Mouse (Mus musculus): ENCODE measurements at regions not wholly inside any gene's neighbourhood (a gene's known extent, or its start where the extent isn't known, plus 50 kb on each side); places are given as distances from the start of the nearest gene placed in this dataset.
A peak's percentile ranks its signal among the peaks of the same experiment; 100 is the strongest.
"Not testable (repeated sequence)": the region's sequence is repeated elsewhere in the genome, so short reads cannot be mapped to it uniquely, and the experiment has no call there.

DNA sequence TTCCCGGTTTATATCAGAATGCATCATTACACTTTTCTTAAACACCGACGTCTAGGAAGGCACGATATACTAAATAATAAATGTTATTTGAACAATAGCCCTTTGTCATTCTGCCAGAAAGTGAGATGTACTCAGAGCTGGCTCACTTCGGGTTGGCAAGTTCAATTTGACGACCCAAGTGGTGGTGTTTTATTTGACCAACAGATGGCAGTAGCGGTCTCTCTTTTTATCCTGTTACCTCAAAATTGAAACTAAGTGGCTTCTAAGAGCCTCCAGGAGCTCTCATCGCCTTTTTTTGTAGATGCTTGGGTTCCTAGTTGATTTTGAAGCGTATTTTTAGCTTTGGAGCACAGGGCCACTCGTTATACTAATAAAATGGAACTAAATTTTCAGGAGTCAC, 66.7 kb upstream of the Chmp2b start:
- no peaks in the 10 kb centered on the region for H3K4me1 ChIP-seq (ENCODE audit: control insufficient read depth, insufficient read depth, low read length)
- no peak overlapping the region for H3K4me3 ChIP-seq (replicated peaks; ENCODE audit: control insufficient read depth, low read depth, low read length)
- TF ChIP-seq POLR2A (IDR thresholded peaks at IDR 0.05; ENCODE audit: borderline replicate concordance, control insufficient read depth, low read depth, low read length): no peak
- TF ChIP-seq CTCF (IDR thresholded peaks at IDR 0.05; ENCODE audit: control insufficient read depth, insufficient read depth, low read length): no peak
- WGBS: 5% methylated on average over 10 of the region's 10 CpGs
- H3K27ac ChIP-seq (ENCODE audit: control insufficient read depth, insufficient read depth, low read depth, low read length, poor library complexity): no peak overlapping the region

DNA sequence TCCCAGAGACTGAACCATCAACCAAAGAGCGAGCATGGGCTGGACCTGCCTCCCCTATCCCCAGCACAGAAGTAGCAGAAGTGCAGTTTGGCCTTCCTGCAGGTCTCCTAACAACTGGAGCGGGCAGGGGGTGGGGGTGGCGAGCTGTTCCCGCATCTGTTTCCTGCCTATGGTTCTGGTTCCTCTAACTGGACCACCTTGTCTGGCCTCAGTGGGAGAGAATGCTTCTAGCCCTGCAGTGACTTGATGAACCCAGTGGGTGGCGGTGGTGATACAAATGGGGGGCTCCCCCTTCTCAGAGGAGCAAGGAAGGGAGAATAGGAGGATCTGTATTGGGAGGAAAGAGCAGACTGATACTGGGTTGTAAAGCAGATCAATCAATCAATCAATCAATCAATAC, 69.2 kb upstream of the Chmp2b start:
- Histone ChIP-seq H3K4me1 (ENCODE audit: control insufficient read depth, insufficient read depth, low read length) (no peaks in the 10 kb centered on the region), H3K4me3 (replicated peaks; ENCODE audit: control insufficient read depth, low read depth, low read length) (no peak overlapping the region), H3K27ac (ENCODE audit: control insufficient read depth, insufficient read depth, low read depth, low read length, poor library complexity) (no peak overlapping the region)
- no peak for TF ChIP-seq POLR2A (IDR thresholded peaks at IDR 0.05; ENCODE audit: borderline replicate concordance, control insufficient read depth, low read depth, low read length)
- no peak for TF ChIP-seq CTCF (IDR thresholded peaks at IDR 0.05; ENCODE audit: control insufficient read depth, insufficient read depth, low read length)
- WGBS: 8% methylated on average over 5 of the region's 5 CpGs

DNA sequence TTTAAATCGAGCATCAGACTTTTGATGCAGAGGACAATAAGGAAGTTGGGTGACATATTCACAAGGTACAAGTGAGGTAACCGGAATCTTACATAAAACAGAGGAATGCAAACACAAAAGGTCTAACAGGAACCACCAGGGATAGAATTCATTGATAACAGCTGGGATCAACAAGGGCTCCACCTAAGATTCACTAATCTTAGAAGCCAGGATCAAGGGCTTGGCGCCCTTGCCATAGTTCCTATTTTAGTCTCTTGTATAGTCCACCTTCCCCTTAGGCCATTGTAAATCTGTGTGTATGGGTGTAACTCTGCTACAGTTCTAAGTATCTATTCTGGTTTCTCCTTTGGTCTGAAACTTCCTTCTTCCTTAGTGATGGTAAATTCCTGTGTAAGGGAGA, 84.2 kb upstream of the Chmp2b start:
- 78% methylated on average over 3 of the region's 3 CpGs for WGBS
- not testable (repeated sequence) for H3K4me3 ChIP-seq (replicated peaks; ENCODE audit: control insufficient read depth, low read depth, low read length); H3K4me1 ChIP-seq (ENCODE audit: control insufficient read depth, insufficient read depth, low read length); H3K27ac ChIP-seq (ENCODE audit: control insufficient read depth, insufficient read depth, low read depth, low read length, poor library complexity)

DNA sequence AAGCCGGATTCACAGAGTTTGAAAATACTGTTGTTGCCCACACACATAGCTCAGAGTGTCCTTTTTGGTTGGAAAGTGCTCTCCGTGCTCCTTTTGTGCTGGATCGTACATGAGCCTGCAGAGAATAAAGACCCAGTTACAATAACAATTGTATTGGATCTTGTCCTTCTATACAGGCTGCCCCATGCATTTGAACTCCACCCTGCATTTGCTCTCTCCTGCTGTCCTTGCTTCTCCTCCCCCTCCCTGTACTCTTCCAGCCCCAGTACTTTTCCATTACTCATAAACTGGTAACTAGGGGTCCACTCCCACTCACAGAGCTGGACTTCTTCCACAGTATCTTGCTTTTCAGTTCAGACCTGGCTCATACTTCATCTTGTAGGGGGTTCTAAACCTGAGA, 86.5 kb upstream of the Chmp2b start:
- H3K4me3 ChIP-seq (replicated peaks; ENCODE audit: control insufficient read depth, low read depth, low read length): no peak overlapping the region
- no peak overlapping the region for H3K27ac ChIP-seq (ENCODE audit: control insufficient read depth, insufficient read depth, low read depth, low read length, poor library complexity)
- TF ChIP-seq POLR2A (IDR thresholded peaks at IDR 0.05; ENCODE audit: borderline replicate concordance, control insufficient read depth, low read depth, low read length) (no peak), CTCF (IDR thresholded peaks at IDR 0.05; ENCODE audit: control insufficient read depth, insufficient read depth, low read length) (no peak)
- H3K4me1 ChIP-seq (ENCODE audit: control insufficient read depth, insufficient read depth, low read length): no peaks in the 10 kb centered on the region
- WGBS: 81% methylated on average over 3 of the region's 3 CpGs

DNA sequence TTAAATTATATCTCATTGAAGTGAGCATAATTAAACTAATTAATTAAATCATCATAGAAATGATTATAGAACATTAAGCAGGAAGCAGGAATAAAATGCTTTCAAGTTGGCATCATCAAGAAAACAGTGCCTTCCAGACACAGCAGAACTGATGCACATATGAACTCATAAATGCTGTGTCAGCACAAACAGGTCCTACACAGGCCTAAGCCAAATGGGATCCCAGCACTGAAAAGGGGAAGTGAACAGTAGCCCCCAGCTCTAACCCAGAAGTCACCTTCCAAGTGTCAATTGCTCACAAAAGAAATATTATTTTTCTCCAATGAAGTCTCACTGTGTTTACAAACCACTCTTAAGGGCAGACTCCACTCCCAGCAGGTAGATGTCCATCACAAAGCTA, 93.0 kb upstream of the Chmp2b start:
- TF ChIP-seq POLR2A (IDR thresholded peaks at IDR 0.05; ENCODE audit: borderline replicate concordance, control insufficient read depth, low read depth, low read length) (no peak), CTCF (IDR thresholded peaks at IDR 0.05; ENCODE audit: control insufficient read depth, insufficient read depth, low read length) (no peak)
- Histone ChIP-seq H3K4me1 (ENCODE audit: control insufficient read depth, insufficient read depth, low read length) (no peaks in the 10 kb centered on the region), H3K27ac (ENCODE audit: control insufficient read depth, insufficient read depth, low read depth, low read length, poor library complexity) (no peak overlapping the region), H3K4me3 (replicated peaks; ENCODE audit: control insufficient read depth, low read depth, low read length) (no peak overlapping the region)

DNA sequence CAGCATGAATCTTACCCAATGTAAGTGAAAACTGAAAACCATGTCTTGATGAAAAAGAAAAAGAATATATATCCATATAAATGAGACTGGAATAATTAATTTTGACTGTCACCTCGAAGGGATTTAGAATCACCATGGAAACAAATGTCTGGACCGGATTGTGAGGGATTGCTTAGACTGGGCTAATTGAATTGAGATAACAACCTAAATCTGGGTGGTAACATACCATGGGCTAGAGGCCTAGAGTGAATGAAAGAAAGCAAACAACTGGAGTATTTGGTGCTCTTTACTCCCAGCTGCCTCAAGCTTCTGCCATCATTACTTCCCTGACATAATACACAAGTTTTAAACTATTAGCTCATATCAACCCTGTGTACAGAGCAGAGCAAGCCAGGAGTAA, 95.3 kb upstream of the Chmp2b start:
- no peaks in the 10 kb centered on the region for H3K4me1 ChIP-seq (ENCODE audit: control insufficient read depth, insufficient read depth, low read length)
- H3K27ac ChIP-seq (ENCODE audit: control insufficient read depth, insufficient read depth, low read depth, low read length, poor library complexity): no peak overlapping the region
- H3K4me3 ChIP-seq (replicated peaks; ENCODE audit: control insufficient read depth, low read depth, low read length): no peak overlapping the region
- TF ChIP-seq POLR2A (IDR thresholded peaks at IDR 0.05; ENCODE audit: borderline replicate concordance, control insufficient read depth, low read depth, low read length) (no peak), CTCF (IDR thresholded peaks at IDR 0.05; ENCODE audit: control insufficient read depth, insufficient read depth, low read length) (no peak)
- WGBS: 76% methylated on average over 2 of the region's 2 CpGs

DNA sequence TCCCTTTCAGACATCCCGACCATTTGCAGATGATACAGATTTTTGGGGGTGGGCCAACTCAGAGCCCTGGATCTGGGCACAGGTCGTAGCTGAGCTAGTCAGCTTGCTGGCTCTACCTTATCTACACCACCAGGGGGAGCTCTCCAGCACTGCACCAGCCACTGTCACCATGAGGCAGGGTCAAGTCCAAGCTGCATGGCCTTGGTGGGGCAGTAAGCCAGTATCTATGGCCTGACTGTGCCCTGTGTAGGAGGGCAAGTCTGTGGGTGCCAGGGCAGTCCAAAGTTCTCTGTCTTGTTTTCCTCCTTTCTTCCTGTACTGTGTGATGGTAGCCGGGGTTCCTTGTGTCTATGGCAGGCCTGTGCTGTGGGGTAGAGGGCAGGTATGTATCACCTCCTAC, 102.3 kb upstream of the Chmp2b start:
- no peak overlapping the region for H3K4me3 ChIP-seq (replicated peaks; ENCODE audit: control insufficient read depth, low read depth, low read length)
- H3K4me1 ChIP-seq (ENCODE audit: control insufficient read depth, insufficient read depth, low read length): no peaks in the 10 kb centered on the region
- WGBS: 55% methylated on average over 3 of the region's 3 CpGs
- no peak overlapping the region for H3K27ac ChIP-seq (ENCODE audit: control insufficient read depth, insufficient read depth, low read depth, low read length, poor library complexity)
- TF ChIP-seq POLR2A (IDR thresholded peaks at IDR 0.05; ENCODE audit: borderline replicate concordance, control insufficient read depth, low read depth, low read length) (no peak), CTCF (IDR thresholded peaks at IDR 0.05; ENCODE audit: control insufficient read depth, insufficient read depth, low read length) (peak; percentile 72)

DNA sequence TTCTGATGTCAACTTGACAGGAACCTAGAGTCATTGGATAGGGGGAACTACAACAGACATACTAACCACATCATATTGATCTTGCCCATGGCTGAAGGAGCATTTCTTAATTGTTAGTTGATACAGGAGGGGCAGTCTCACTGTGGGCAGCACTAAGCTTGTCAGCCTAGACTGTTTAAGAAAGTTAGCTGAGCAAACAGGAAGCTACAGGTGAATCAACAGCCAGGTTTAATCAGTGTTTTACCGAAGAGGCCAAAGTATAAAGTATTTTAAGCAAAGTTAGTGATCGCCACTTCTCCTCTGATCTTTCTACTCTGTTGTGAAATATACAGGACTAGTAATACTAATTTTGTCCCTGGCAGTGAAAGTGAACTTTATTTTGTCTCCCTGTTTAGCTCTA, 109.6 kb upstream of the Chmp2b start:
- WGBS: 73% methylated on average over 2 of the region's 2 CpGs
- H3K27ac ChIP-seq (ENCODE audit: control insufficient read depth, insufficient read depth, low read depth, low read length, poor library complexity): no peak overlapping the region
- no peak overlapping the region for H3K4me3 ChIP-seq (replicated peaks; ENCODE audit: control insufficient read depth, low read depth, low read length)
- H3K4me1 ChIP-seq (ENCODE audit: control insufficient read depth, insufficient read depth, low read length): no peaks in the 10 kb centered on the region
- TF ChIP-seq POLR2A (IDR thresholded peaks at IDR 0.05; ENCODE audit: borderline replicate concordance, control insufficient read depth, low read depth, low read length): no peak
- no peak for TF ChIP-seq CTCF (IDR thresholded peaks at IDR 0.05; ENCODE audit: control insufficient read depth, insufficient read depth, low read length)

DNA sequence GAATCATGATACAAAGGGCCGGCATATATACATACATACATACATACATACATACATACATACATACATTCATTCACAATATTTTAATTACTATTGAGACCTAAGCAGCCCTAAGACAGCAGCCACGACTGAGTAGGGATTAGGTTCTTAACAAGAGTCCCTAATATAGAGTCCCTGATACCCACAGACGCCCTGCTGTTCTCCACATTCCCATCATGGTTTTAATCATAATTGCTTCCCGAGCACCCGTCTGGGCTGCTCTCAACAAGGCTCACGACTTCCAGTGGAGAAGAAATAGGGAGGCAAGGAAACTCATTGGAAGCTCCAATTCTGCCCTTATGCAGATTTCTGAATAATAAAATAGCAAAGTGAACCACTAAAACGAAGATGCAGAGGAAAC, 120.6 kb upstream of the Chmp2b start:
- TF ChIP-seq POLR2A (IDR thresholded peaks at IDR 0.05; ENCODE audit: borderline replicate concordance, control insufficient read depth, low read depth, low read length): no peak
- TF ChIP-seq CTCF (IDR thresholded peaks at IDR 0.05; ENCODE audit: control insufficient read depth, insufficient read depth, low read length): no peak
- H3K4me3 ChIP-seq (replicated peaks; ENCODE audit: control insufficient read depth, low read depth, low read length): no peak overlapping the region
- 71% methylated on average over 7 of the region's 7 CpGs for WGBS
- H3K27ac ChIP-seq (ENCODE audit: control insufficient read depth, insufficient read depth, low read depth, low read length, poor library complexity): no peak overlapping the region
- no peaks in the 10 kb centered on the region for H3K4me1 ChIP-seq (ENCODE audit: control insufficient read depth, insufficient read depth, low read length)

Data from bone marrow, adult 2 months (tissue).